Mouse (Mus musculus) cortical plate, adult 2 months (tissue): ENCODE data around the gene Ccdc57. TPM values are rescaled to one million over a fixed set of nuclear protein-coding genes. Genes with fewer than 3 reads are reported as not detected.

Experiments used
- H3K27ac ChIP-seq: fragments of 200-500 bp; 2 replicates; pipeline ENCODE4 v1.5.1; 2012; ENCODE audit warnings: low read length, control low read depth, inconsistent platforms; ENCODE audit not compliant: insufficient read depth
- H3K4me1 ChIP-seq: fragments of 200-500 bp; 2 replicates; pipeline ENCODE4 v1.6.1; 2011; ENCODE audit warnings: low read length; ENCODE audit not compliant: control insufficient read depth, insufficient read depth
- H3K4me3 ChIP-seq: fragments of 200-500 bp; 2 replicates; pipeline ENCODE4 v1.5.1; 2011; ENCODE audit warnings: mild to moderate bottlenecking, low read length, control low read depth; ENCODE audit not compliant: insufficient read depth
- CTCF ChIP-seq: fragments of 200-500 bp; IDR thresholded peaks from 2 replicates; pipeline ENCODE4 v1.5.1; 2011; ENCODE audit warnings: mild to moderate bottlenecking, control low read depth, low read length; ENCODE audit not compliant: insufficient read depth; ENCODE audit errors: extremely low read depth
- POLR2A ChIP-seq: fragments of 200-500 bp; IDR thresholded peaks from 2 replicates; pipeline ENCODE4 v1.6.1; 2011; ENCODE audit warnings: mild to moderate bottlenecking, low read length, control low read depth; ENCODE audit not compliant: insufficient read depth; ENCODE audit errors: extremely low read depth
- polyA plus RNA-seq: library from polyadenylated mRNA; depleted of rRNA; stranded (reverse); fragments of >200 nt; gene quantifications from 2 replicates; pipeline ENCODE4 v1.2.3, GENCODE M21; 2012

Ccdc57 gene
- polyA plus RNA-seq, 1 experiment, result 11.0 TPM

- no peak overlapping the region for H3K4me3 ChIP-seq
- no peak overlapping the region for H3K27ac ChIP-seq
- no peaks in the 10 kb centered on the region for H3K4me1 ChIP-seq
- no peak for TF ChIP-seq CTCF
- TF ChIP-seq POLR2A, result no peak
Measured at GRCm38 (mm10) chr11:120805375-120806298, 127.0 kb downstream of the Ccdc57 start.

- Histone ChIP-seq H3K27ac (no peak overlapping the region), H3K4me3 (no peak overlapping the region), H3K4me1 (no peaks in the 10 kb centered on the region)
- TF ChIP-seq POLR2A, result no peak
- no peak for TF ChIP-seq CTCF
Measured at GRCm38 (mm10) chr11:120804769-120805168, 127.9 kb downstream of the Ccdc57 start.

GRCm38 (mm10) chr11:120804274-120804673, 128.4 kb downstream of the Ccdc57 start:
- Histone ChIP-seq H3K27ac (no peak overlapping the region), H3K4me3 (no peak overlapping the region)

GRCm38 (mm10) chr11:120800061-120800904, 132.4 kb downstream of the Ccdc57 start:
- Histone ChIP-seq H3K4me1 (peaks cover 2% of the 10 kb centered on the region; the same call in 1 of the 2 replicates), H3K4me3 (no peak overlapping the region), H3K27ac (peak overlapping the region; percentile 24; the same call in 1 of the 2 replicates)
- TF ChIP-seq POLR2A, result no peak
- peak; percentile 79 for TF ChIP-seq CTCF

More at GRCm38 (mm10) chr11:120804274-120804673, 128.4 kb downstream of the Ccdc57 start:
- TF ChIP-seq POLR2A (no peak), CTCF (no peak)
- no peaks in the 10 kb centered on the region for H3K4me1 ChIP-seq

- peaks cover 2% of the 10 kb centered on the region; the same call in 1 of the 2 replicates for H3K4me1 ChIP-seq
- H3K27ac ChIP-seq, result no peak overlapping the region
- TF ChIP-seq POLR2A, result no peak
- no peak for TF ChIP-seq CTCF
- no peak overlapping the region for H3K4me3 ChIP-seq
Measured at GRCm38 (mm10) chr11:120799316-120799890, 133.3 kb downstream of the Ccdc57 start.

- peaks cover 2% of the 10 kb centered on the region; the same call in 1 of the 2 replicates for H3K4me1 ChIP-seq
- H3K27ac ChIP-seq, result no peak overlapping the region
- TF ChIP-seq POLR2A (no peak), CTCF (no peak)
- H3K4me3 ChIP-seq, result no peak overlapping the region
Measured at GRCm38 (mm10) chr11:120798244-120798643, 134.4 kb downstream of the Ccdc57 start.

GRCm38 (mm10) chr11:120796614-120796946, 136.1 kb downstream of the Ccdc57 start:
- Histone ChIP-seq H3K4me1 (peaks cover 2% of the 10 kb centered on the region; the same call in 1 of the 2 replicates), H3K27ac (0 out of 2 replicates have a peak overlapping the region, but pooled peaks have one; percentile 11), H3K4me3 (peak overlapping the region; percentile 93; the same call in 1 of the 2 replicates)
- TF ChIP-seq POLR2A (no peak), CTCF (no peak)

- TF ChIP-seq POLR2A (peak; percentile 67), CTCF (no peak)
- Histone ChIP-seq H3K4me1 (peaks cover 2% of the 10 kb centered on the region; the same call in 1 of the 2 replicates), H3K4me3 (peak within 1 kb of the TSS; percentile 93), H3K27ac (0 out of 2 replicates have a peak within 1 kb of the TSS, but pooled peaks have one; percentile 11)
Measured at GRCm38 (mm10) chr11:120795756-120796613, 136.7 kb downstream of the Ccdc57 start, which contains the start of gene Dus1l. Gene Dus1l, minus strand, starts transcription at chr11:120796403.
